Mouse (Mus musculus): ENCODE results near the gene Foxn3. TPM values are rescaled to one million over a fixed set of nuclear protein-coding genes. Genes with fewer than 3 reads are reported as not detected.
A peak's percentile ranks its signal among the peaks of the same experiment; 100 is the strongest.

The Foxn3 gene
- polyA plus RNA-seq, 1 experiment from 2014 or later = 54.0 TPM

- no peak overlapping the region for H3K4me3 ChIP-seq (replicated peaks; ENCODE audit: low read depth, low read length)
- no peaks in the 10 kb centered on the region for H3K4me1 ChIP-seq (replicated peaks; ENCODE audit: insufficient read depth, low read length)
- no peak for TF ChIP-seq CTCF (IDR thresholded peaks at IDR 0.05; ENCODE audit: low read depth)
- no peak overlapping the region for H3K9ac ChIP-seq (ENCODE audit: low read depth, low read length)
- no peak overlapping the region for H3K4me2 ChIP-seq (ENCODE audit: low read length)
- H3K27ac ChIP-seq = no peak overlapping the region
- DNase-seq (ENCODE audit: low spot score) (no peak), ATAC-seq (replicated peaks; ENCODE audit: low FRiP score, low read depth) (no peak)
- H3K27me3 ChIP-seq (ENCODE audit: insufficient read depth, low read length) = no peaks in the 10 kb centered on the region
- H3K9me3 ChIP-seq (replicated peaks; ENCODE audit: low read length) = no peaks in the 10 kb centered on the region
- WGBS = 84% methylated on average over 3 of the region's 3 CpGs
- no peaks in the 10 kb centered on the region for H3K36me3 ChIP-seq (ENCODE audit: insufficient read depth, low read length)
Observed at GRCm38 (mm10) chr12:99480372-99480771, 83.0 kb downstream of the Foxn3 start.

DNA sequence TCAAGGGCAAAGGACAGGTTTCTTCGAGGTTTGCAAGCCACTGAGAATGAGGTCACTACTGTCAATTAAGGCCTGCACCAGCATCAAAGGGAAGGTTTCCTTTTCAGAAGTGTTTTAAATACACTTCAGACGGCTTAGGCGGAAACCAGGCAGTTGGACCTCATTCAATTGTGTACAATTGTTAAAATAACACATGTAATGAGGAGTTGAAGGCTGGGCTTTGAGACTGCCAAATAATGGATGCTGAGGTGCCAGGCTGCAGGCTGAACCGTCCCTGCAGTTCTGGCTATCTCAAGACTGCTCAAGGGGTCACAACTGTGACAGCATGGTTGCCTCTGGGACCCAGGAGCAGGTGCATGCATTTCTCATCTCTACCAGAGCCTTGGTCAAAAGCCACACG lies 89.2 kb downstream of the Foxn3 start:
- Histone ChIP-seq H3K4me2 (ENCODE audit: low read length) (no peak overlapping the region), H3K27ac (no peak overlapping the region), H3K4me1 (replicated peaks; ENCODE audit: insufficient read depth, low read length) (no peaks in the 10 kb centered on the region), H3K36me3 (ENCODE audit: insufficient read depth, low read length) (no peaks in the 10 kb centered on the region), H3K4me3 (replicated peaks; ENCODE audit: low read depth, low read length) (no peak overlapping the region), H3K9me3 (replicated peaks; ENCODE audit: low read length) (no peaks in the 10 kb centered on the region), H3K9ac (ENCODE audit: low read depth, low read length) (no peak overlapping the region), H3K27me3 (ENCODE audit: insufficient read depth, low read length) (no peaks in the 10 kb centered on the region)
- DNase-seq (ENCODE audit: low spot score) (no peak), ATAC-seq (replicated peaks; ENCODE audit: low FRiP score, low read depth) (no peak)
- no peak for TF ChIP-seq CTCF (IDR thresholded peaks at IDR 0.05; ENCODE audit: low read depth)
- 43% methylated on average over 5 of the region's 5 CpGs for WGBS

GRCm38 (mm10) chr12:99473406-99474133 lies 89.8 kb downstream of the Foxn3 start:
- no peaks in the 10 kb centered on the region for H3K36me3 ChIP-seq (ENCODE audit: insufficient read depth, low read length)
- ATAC-seq (replicated peaks; ENCODE audit: low FRiP score, low read depth) (no peak), DNase-seq (ENCODE audit: low spot score) (no peak)
- no peaks in the 10 kb centered on the region for H3K9me3 ChIP-seq (replicated peaks; ENCODE audit: low read length)
- no peak overlapping the region for H3K27ac ChIP-seq
- no peaks in the 10 kb centered on the region for H3K4me1 ChIP-seq (replicated peaks; ENCODE audit: insufficient read depth, low read length)
- no peak overlapping the region for H3K9ac ChIP-seq (ENCODE audit: low read depth, low read length)
- TF ChIP-seq CTCF (IDR thresholded peaks at IDR 0.05; ENCODE audit: low read depth) = no peak
- H3K4me2 ChIP-seq (ENCODE audit: low read length) = no peak overlapping the region
- no peaks in the 10 kb centered on the region for H3K27me3 ChIP-seq (ENCODE audit: insufficient read depth, low read length)
- H3K4me3 ChIP-seq (replicated peaks; ENCODE audit: low read depth, low read length) = no peak overlapping the region
- 70% methylated on average over 10 of the region's 10 CpGs for WGBS

- no peak overlapping the region for H3K27ac ChIP-seq
- no peaks in the 10 kb centered on the region for H3K9me3 ChIP-seq (replicated peaks; ENCODE audit: low read length)
- no peaks in the 10 kb centered on the region; the same call in 1 of the 2 replicates for H3K4me1 ChIP-seq (replicated peaks; ENCODE audit: insufficient read depth, low read length)
- 66% methylated on average over 7 of the region's 7 CpGs for WGBS
- no peaks in the 10 kb centered on the region for H3K27me3 ChIP-seq (ENCODE audit: insufficient read depth, low read length)
- H3K4me3 ChIP-seq (replicated peaks; ENCODE audit: low read depth, low read length) = no peak overlapping the region
- TF ChIP-seq CTCF (IDR thresholded peaks at IDR 0.05; ENCODE audit: low read depth) = no peak
- no peaks in the 10 kb centered on the region for H3K36me3 ChIP-seq (ENCODE audit: insufficient read depth, low read length)
- no peak overlapping the region for H3K4me2 ChIP-seq (ENCODE audit: low read length)
- DNase-seq (ENCODE audit: low spot score) = no peak
- ATAC-seq (replicated peaks; ENCODE audit: low FRiP score, low read depth) = no peak
- H3K9ac ChIP-seq (ENCODE audit: low read depth, low read length) = no peak overlapping the region
Observed at GRCm38 (mm10) chr12:99471431-99471830, 92.0 kb downstream of the Foxn3 start.

DNA sequence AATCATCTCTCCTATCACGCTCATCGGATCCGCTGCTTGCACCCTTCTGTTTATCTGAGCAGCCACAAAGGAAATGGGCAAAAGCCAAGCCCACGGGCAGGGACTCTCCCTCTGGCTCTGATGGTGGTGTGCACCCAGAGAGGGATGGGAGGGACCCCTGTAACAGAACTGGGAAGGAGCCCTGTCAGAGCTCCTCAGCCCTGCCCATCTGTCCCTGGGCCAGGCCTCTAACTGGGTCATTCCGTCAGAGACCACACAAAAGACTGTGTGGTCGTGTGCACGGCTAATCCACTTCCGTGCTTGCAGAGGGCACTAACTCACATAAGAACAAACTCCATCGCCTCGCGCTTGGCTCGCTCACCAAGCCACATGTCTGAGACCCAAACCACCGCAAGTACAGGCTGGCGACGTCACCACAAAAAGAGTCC lies 95.5 kb downstream of the Foxn3 start:
- Histone ChIP-seq H3K36me3 (ENCODE audit: insufficient read depth, low read length) (no peaks in the 10 kb centered on the region), H3K4me2 (ENCODE audit: low read length) (peak overlapping the region; percentile 27), H3K9me3 (replicated peaks; ENCODE audit: low read length) (no peaks in the 10 kb centered on the region), H3K27me3 (ENCODE audit: insufficient read depth, low read length) (no peaks in the 10 kb centered on the region), H3K27ac (no peak overlapping the region), H3K4me3 (replicated peaks; ENCODE audit: low read depth, low read length) (no peak overlapping the region), H3K9ac (ENCODE audit: low read depth, low read length) (no peak overlapping the region), H3K4me1 (replicated peaks; ENCODE audit: insufficient read depth, low read length) (no peaks in the 10 kb centered on the region; the same call in 1 of the 2 replicates)
- WGBS = 44% methylated on average over 15 of the region's 15 CpGs
- peak; percentile 57; the same call in 1 of the 2 replicates for ATAC-seq (replicated peaks; ENCODE audit: low FRiP score, low read depth)
- no peak for TF ChIP-seq CTCF (IDR thresholded peaks at IDR 0.05; ENCODE audit: low read depth)
- peak; percentile 30 for DNase-seq (ENCODE audit: low spot score)

DNA sequence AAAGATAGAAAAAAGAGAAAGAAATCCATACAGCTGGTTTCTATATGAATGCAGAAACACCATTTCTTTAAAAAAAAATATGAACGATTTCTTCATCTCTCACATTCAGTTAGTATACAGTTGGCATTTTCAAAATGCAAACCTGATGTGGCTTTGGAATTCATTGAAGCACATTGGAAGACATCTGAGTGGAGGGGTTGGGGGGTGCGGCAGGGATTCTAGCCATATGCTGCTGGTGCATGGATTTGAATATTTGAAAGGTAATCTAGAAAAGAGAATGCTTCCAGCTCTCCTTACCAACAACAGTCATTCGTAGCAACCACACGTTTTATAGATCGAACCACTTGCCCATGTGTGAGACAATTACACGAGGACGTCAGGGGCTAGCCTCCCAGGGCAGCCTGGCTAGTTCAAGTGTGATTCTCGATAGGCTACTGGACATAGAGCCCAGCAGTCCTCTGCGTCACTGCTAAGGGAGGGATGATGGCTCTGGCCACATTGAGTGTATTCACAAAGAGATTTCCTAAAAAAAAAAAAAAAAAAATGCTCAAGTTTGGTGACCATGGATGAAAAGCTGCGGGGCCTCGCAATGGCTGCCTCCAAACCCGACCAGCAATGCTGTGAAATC lies 96.0 kb downstream of the Foxn3 start:
- DNase-seq (ENCODE audit: low spot score) (no peak), ATAC-seq (replicated peaks; ENCODE audit: low FRiP score, low read depth) (no peak)
- Histone ChIP-seq H3K9ac (ENCODE audit: low read depth, low read length) (no peak overlapping the region), H3K4me1 (replicated peaks; ENCODE audit: insufficient read depth, low read length) (no peaks in the 10 kb centered on the region; the same call in 1 of the 2 replicates), H3K27ac (no peak overlapping the region), H3K36me3 (ENCODE audit: insufficient read depth, low read length) (no peaks in the 10 kb centered on the region), H3K27me3 (ENCODE audit: insufficient read depth, low read length) (no peaks in the 10 kb centered on the region), H3K4me3 (replicated peaks; ENCODE audit: low read depth, low read length) (no peak overlapping the region), H3K4me2 (ENCODE audit: low read length) (peak overlapping the region; percentile 27; the same call in 1 of the 2 replicates), H3K9me3 (replicated peaks; ENCODE audit: low read length) (no peaks in the 10 kb centered on the region)
- TF ChIP-seq CTCF (IDR thresholded peaks at IDR 0.05; ENCODE audit: low read depth) = no peak
- WGBS = 76% methylated on average over 12 of the region's 12 CpGs
